Mouse (Mus musculus) cerebellum, adult 18-20 months (tissue): ENCODE data around the gene Hdac7.
A peak's percentile ranks its signal among the peaks of the same experiment; 100 is the strongest.

Experiments used
- DNase-seq, 2 experiments: peaks; one replicate each; pipeline ENCODE4 v3.0.0; 2021

The Hdac7 gene

GRCm38 (mm10) chr15:97813452-97814204 lies 30.7 kb downstream of the Hdac7 start:
- peak; percentile 86 to 88 for DNase-seq

DNA sequence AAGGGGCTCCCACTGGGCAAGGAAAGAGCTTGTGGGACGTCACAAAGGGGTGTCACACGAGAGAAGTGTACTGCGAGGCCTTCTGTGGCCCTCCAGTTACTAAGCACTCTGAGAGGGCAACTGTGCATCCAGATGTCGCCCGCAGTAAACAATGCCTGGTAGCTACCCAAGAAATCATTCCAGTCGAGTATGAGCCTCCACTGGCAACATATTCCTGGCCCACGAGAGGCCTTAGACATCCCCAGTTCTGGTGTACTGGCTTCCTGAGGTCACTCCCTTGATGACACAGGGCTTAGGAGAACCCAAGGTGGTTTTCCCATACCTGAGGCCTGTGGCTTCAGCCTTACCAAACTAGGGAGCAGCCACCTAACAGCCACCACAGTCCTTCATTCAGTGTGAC lies 31.4 kb downstream of the Hdac7 start:
- DNase-seq = no peak

DNA sequence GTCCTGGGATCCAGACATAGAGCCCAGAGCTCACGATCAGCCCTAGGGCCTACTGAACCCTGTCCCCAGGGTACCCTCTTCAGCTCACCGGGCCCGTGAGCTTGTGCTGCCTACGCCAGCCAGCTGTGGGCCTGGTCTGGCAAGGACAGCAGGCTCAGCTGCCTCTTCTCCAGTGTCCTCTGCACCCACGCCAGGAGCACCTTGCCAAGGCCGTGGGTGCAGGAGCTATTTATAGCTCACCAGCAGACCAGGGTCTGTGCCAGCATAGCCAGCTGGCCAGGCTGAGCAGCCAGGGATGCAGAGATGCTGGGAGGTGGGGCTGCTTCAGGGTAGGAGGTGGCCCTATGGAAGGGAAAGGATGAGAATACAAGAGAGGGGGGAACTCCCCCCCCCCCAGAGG lies 32.2 kb downstream of the Hdac7 start:
- DNase-seq = peak; percentile 82 to 84

GRCm38 (mm10) chr15:97811307-97811706 lies 33.0 kb downstream of the Hdac7 start:
- no peak for DNase-seq

- no peak for DNase-seq
These were observed 33.9 kb downstream of the Hdac7 start for GRCm38 (mm10) chr15:97810399-97810798.

- DNase-seq = no peak
These were observed 34.4 kb downstream of the Hdac7 start for GRCm38 (mm10) chr15:97809942-97810341.

GRCm38 (mm10) chr15:97809206-97809605 lies 35.1 kb downstream of the Hdac7 start:
- DNase-seq = no peak

DNA sequence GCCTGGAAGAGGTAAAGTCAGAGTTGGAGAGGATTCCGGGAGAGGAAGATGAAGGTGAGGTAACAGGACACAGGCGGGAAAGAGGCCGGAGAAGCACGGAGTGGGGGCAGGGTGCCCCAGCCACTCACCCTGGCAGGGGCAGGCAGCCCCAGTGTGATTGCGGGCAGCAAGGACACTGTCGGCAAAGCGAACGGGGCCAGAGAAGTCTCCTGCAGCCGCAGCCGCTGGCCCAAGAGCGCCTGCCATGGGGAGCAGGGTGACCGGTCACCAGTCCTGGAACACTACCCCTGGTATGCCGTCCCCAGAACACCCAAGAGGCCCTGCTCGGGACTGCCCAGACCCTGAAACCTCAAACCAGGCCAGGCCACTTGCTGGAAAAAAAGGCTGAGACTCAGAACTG lies 35.8 kb downstream of the Hdac7 start:
- DNase-seq = no peak

- no peak for DNase-seq
These were observed 36.4 kb downstream of the Hdac7 start for GRCm38 (mm10) chr15:97807867-97808266.

DNA sequence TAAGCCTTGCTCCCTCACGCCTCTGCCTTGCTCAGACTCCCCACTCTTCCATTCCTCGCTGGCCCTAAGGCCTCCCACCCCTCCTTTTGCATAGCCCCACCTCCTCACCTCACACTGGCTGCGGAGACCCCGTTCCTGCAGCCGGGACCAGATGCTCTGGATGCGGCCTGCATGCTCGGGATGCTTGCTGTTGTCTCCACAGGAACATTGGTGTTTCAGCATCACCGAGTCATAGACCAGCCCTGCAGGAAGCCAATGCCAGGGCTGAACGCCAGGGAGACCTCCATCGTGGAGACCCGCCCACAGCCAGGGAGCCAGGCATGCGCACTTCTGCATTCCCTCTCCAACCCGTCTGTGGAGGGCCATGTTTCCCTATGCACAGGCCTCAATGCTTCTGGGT lies 41.7 kb downstream of the Hdac7 start:
- DNase-seq = no peak

- no peak for DNase-seq
These were observed 42.5 kb downstream of the Hdac7 start for GRCm38 (mm10) chr15:97801811-97802210.

GRCm38 (mm10) chr15:97800853-97801252 lies 43.4 kb downstream of the Hdac7 start:
- no peak for DNase-seq

- no peak for DNase-seq
These were observed 44.9 kb downstream of the Hdac7 start for GRCm38 (mm10) chr15:97799446-97799845.

DNA sequence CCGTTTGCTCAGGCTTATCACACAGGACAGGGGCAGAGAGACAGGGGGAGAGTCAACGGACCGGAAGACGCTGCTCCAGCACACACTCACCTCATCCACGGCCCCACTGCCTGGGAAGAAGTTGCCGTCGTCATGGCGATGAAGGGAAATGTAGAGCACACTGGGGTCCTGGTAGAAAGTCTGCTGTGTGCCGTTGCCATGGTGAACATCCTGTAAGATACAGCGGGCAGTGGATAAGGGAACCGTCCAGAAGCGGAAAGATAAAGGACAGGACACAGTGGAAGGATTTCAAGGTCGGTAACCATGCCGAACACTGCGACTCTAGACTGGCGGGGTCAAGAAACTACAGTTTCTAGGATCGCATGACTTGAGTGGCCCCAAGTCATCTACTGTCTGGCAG lies 46.2 kb downstream of the Hdac7 start:
- DNase-seq = no peak

DNA sequence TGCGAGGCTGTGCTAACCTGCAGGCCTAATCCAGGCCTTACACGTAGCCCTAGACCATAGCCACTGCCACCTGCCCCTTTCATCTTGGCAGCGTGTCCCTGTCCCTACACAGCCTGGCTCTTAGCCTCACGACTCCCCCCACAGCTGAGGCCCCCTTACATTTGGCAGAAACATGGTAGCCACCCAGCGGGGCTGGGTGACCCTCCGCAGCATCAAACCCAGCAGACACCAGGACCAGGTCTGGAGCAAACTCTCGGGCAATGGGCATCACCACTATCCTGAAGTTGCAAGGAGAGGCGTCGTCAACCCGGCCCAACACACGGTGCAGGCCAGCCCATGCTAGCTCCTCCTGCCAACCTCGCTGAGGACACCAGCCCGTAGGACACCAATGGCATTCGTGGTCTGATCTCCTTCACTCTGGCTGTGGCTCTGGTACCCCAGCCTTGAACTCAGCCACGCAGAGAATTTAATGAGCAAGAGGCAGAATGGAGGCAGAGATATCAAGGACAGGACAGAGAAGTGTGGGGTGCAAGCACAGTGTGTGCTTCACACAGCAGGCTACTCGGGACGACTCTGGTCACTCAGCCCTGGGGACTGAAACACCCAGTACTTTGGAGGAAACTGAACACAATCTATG lies 47.5 kb downstream of the Hdac7 start:
- DNase-seq = no peak

GRCm38 (mm10) chr15:97795559-97796235 lies 48.6 kb downstream of the Hdac7 start:
- DNase-seq = no peak

- DNase-seq = no peak
These were observed 50.0 kb downstream of the Hdac7 start for GRCm38 (mm10) chr15:97794268-97794667.

- DNase-seq = no peak
These were observed 50.7 kb downstream of the Hdac7 start for GRCm38 (mm10) chr15:97793386-97794153.

- DNase-seq = no peak
These were observed 53.1 kb downstream of the Hdac7 start for GRCm38 (mm10) chr15:97791126-97791700.

DNA sequence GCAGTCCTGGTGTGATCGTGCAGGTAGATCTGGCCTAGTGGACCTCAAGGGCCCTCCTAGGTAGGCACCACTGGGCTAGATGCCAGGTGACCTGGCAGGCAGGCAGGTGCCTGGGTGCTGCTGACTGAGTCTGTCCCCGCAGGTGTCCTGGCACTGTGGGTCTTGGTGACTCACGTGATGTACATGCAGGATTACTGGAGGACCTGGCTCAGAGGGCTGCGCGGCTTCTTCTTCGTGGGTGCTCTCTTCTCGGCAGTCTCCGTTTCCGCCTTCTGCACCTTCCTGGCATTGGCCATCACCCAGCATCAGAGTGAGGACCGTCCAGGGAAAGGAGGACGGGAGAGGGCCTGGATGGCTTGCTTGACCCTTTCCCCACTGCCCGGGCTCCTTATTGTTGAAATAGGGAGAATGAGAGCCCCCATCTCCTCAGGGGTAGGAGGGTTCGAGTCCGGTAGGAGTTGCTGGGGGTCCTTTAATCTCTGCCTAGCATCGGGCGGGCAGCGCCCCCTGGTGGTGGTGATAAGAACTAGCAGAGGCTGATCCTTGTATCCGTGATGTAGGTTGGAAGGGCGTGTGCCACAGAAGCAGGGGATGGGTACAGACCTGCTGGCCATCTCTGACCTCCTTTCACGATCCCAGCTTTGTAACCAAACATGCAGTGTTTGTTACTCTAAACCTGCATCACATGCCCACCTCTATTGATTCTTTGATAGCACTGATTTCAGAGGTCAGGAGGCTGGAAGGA lies 54.4 kb downstream of the Hdac7 start:
- peak; percentile 72 to 78 for DNase-seq

DNA sequence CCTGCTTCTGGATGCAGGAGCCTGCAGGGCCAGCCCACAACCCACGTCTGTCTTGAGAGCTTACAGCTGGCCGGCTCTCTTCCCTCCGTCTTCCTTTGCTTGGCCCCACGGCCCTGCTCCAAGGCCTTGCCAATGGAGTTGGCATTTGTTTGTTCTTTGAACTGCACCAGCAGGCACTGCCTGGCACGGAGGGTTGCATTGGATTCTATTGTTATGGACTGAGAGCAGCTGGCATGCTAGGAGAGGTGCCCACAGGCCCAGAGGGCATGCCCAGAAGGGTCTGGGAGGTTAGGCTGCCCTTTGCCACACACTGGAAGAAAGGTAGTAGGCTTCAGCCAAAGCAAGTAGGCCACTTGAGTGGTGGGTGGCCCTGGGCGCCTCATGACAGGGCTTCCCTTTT lies 55.5 kb downstream of the Hdac7 start:
- peak; percentile 71 to 82 for DNase-seq
